Mouse (Mus musculus) gastrocnemius, adult 8-10 months (tissue): ENCODE measurements around the gene Slc34a2. TPM values are rescaled to one million over a fixed set of nuclear protein-coding genes. Genes with fewer than 3 reads are reported as not detected.
A peak's percentile ranks its signal among the peaks of the same experiment; 100 is the strongest.

Experiments
- DNase-seq, 2 experiments: peaks; one replicate each; pipeline ENCODE4 v3.0.0; 2022; ENCODE audit warnings: low spot score in 2 of 2
- total RNA-seq, 4 experiments: library from RNA; stranded (reverse); gene quantifications; 2 replicates each; pipeline ENCODE4 v1.2.4; 2022

Slc34a2 gene
- total RNA-seq, 4 experiments from 2014 or later: not detected

- DNase-seq: no peak
Measured at GRCm38 (mm10) chr5:53025276-53025973, 12.5 kb upstream of the Slc34a2 start.

GRCm38 (mm10) chr5:53031346-53031745, 6.5 kb upstream of the Slc34a2 start:
- DNase-seq: no peak

- no peak for DNase-seq
Measured at GRCm38 (mm10) chr5:53042034-53042748, 4.3 kb downstream of the Slc34a2 start.

DNA sequence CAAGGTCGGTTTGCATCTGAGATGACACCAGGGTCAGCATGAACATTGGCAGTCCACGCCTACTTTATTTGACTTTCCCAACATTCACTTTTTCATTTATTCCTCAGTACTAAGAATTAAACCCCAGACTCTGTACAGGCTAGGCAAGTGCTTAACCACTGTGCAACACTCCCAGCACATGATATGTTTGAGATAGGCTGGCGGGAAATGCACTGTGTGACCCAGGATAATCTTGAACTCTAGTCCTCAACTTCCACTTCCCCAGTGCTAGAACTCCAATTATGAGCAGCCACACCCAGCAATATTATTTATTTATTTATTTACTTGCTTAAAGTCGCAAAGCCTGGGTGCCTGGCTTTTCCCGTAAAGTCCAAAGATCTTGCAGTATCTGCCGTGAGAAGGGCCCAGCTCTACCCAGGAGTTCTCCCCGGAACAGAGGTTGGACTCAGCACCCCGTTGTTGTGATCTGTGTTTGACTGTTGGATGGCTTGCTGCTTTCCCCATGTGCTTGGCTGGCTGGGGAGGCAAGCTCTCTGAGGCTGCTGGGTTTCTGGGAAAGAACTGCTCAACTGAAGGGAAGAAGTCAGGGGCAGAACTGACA, 5.0 kb downstream of the Slc34a2 start:
- no peak for DNase-seq

DNA sequence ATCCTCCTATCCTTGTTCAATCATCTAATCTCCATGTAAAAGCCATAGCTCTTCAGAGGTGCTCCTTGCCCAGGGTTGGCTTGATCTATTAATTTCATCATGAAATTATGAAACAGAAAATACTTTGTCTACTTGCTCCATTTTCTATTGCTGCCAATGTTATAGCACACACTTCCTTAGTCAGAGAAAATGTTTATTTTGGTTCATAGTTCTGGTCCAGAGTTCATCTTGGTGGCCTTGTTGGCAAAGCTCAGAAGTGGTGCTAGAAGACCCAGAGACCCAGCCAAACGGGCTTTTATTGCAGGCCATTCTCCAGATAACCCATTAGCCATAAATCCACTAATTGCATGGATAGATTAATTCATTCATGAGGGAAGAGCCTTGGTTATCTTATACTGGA, 5.8 kb downstream of the Slc34a2 start:
- no peak for DNase-seq

- no peak for DNase-seq
Measured at GRCm38 (mm10) chr5:53047951-53048350, 10.1 kb downstream of the Slc34a2 start.

DNA sequence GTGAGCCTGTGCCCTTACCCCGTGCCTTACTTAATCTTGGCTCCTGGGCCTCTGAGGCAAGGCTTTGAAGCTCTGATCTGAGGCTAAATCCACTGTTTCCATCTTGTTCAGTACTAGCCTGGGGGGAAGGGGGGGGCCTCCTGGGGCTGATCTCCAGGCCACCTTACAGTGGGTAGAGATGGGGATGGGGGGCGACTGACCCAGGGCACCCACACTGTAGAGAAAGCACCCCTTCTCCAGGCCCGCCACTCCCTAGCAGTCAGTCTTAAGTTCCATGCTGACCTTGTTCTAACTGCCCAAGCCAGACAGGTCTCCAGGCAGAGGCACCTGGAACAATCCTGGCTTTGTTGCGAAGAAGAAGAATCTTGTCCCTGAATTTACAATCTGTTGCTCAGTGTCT, 10.7 kb downstream of the Slc34a2 start:
- DNase-seq: no peak

GRCm38 (mm10) chr5:53049046-53049445, 11.2 kb downstream of the Slc34a2 start:
- no peak for DNase-seq

DNA sequence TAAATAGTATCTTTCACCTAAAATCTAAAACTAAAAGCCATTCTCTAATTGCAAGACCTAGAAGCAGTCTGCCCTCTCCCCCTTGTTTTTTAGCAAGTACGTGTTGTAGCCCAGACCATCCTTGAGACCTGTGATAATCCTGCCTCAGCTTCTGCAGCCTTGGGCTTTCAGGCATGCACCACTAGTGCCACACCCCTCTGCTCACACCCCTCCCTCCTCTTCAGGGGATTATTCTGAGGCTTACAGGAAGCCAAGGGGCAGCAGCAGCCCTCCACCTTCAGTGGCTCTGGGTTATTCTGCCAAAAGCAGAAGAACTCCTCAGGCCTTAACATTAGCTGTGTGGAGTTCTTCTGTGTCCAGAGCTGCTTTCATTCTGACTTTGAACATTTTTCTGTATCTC, 13.1 kb downstream of the Slc34a2 start:
- DNase-seq: no peak

DNA sequence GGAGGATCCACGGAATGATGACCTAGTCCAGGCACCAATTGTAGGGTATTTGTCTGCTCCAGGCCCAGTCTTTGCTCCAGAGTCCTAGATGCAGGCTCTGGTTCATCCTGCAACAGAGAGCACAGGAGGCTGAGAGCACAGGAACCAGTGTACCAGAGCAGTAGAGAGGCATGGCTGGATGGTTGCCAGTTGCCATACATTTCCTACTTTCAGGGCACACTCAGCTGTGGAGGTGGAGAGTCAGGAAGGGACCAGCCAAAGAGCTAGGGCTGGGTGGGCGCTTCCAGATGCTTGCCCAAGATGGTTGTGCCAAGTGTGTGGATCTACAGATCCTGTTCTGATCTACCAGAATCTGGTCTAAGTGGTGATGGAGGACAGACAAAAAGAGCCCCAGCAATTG, 15.4 kb downstream of the Slc34a2 start:
- DNase-seq: no peak

DNA sequence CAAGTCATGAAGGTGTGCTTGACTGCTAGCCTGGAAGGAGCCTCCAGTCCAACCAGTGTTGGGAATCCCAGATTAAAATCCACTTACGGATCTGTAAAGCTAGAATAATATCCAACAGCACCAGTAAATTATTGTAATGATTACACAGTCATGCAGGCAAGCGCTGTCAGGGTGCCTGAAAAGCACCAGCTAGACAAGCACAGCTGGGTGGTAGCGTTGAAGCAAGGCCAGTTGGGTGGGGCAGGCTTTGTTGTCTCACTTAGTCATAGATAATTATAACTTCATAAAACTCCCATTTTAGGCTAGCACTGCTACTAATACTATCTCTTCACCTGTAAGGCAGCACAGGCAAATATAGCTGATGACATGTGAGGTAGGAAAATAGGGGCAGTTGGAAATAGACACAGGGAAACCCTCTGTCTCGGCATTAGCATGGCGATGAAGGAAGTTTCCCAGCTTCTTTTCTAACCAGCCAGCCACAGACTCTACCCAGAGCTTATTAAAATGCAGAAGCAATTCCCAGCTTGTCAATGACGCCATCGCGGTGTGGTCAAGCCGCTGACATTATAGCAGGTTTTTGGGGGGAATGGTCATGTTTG, 23.8 kb downstream of the Slc34a2 start:
- DNase-seq: no peak

DNA sequence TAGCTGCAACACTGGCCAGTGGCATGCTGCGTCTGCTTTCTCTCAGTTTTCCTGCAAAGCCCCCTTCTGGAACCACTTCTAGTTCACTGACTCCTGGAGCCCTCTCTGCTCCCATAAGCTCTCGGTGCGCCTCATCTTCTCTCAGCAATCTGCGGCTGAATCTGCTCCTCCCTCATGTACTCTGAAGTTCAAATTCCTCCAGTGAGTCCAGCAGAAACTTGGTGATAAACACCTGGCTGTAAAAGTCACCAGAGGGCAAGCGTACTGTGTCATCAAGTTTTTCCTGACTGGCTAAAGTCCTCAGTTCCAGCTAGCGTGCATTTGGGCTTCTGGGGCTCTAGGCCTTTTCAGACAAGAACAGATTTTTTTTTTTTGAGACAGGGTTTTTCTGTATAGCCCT, 36.7 kb downstream of the Slc34a2 start:
- no peak for DNase-seq

- DNase-seq: no peak
Measured at GRCm38 (mm10) chr5:53078453-53078852, 40.6 kb downstream of the Slc34a2 start.

GRCm38 (mm10) chr5:53087452-53087851, 49.6 kb downstream of the Slc34a2 start:
- DNase-seq: no peak

GRCm38 (mm10) chr5:53091331-53091730, 53.5 kb downstream of the Slc34a2 start:
- no peak for DNase-seq

GRCm38 (mm10) chr5:53101848-53102473, 64.1 kb downstream of the Slc34a2 start:
- no peak for DNase-seq

DNA sequence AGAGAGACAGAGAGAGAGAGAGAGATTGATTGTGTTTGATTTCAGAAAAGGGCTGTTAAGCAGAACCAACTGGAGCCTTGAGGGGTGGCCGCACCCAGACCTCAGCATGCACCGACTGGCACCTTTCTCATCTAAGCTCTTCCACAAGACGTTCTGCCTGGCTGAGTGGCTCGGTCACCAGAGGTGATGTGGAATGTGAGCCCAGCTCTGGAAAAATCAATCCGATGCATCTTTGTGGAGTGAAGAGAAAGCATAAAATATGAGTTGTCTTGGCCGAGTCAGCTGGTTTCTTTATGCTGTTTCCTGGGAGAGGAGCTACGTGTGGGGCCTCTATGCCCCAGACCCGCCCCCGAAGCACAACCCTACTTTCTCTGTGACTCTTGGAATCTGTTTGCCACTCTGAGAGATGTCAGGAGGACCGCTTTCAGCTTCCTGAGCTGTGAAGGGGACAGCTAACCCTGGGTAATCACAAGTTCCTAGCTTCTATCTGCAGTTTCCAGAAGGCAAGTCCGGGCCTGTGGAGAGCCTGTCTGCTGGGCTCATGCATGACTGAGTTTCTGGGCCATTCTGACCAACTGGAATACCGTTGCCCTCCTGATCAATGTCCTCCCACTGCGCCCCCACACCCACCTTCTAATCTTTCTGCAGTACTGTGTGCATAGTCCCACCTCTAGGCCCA, 66.4 kb downstream of the Slc34a2 start:
- DNase-seq: no peak

GRCm38 (mm10) chr5:53105716-53106115, 67.8 kb downstream of the Slc34a2 start:
- peak; percentile 19 to 30 for DNase-seq

GRCm38 (mm10) chr5:53106125-53106524, 68.2 kb downstream of the Slc34a2 start:
- no peak for DNase-seq

DNA sequence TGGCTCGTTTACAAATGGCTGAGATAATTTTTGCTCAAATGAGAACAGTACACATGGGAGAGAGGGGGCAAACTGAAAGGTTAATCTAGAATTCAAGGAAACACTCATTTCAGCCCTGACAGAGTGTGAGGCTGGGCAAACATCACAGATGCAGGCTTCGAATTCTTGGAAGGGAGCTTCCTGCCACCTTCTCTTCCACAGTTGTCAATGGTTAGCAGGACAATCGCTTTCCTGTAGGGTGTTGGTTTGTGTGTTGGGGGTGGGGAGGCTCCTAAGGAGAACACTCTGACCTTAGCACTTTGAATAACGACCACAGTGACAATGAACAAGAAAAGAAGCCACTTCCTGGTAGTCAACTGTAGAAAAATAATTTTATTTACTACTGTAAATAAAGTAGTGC, 68.8 kb downstream of the Slc34a2 start:
- no peak for DNase-seq

DNA sequence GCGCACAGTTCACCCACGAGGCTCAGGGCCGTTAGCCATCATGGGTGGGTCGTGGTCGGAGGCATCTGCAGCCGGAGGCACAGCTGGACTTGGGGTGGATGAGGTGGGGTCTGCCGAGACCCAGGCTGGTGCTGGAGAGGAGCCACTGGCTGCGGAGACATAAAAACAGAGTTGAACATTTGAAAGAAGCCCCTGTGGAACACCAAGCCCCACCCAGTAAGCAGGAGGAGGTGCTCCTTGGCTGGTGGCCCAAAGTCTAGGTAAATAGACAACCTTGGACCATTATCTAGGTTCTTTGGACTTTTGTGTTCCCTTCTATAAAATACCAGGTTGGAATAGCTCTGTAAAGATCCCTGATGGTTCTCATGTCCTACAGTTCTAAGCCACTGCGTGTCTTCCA, 70.1 kb downstream of the Slc34a2 start:
- DNase-seq: no peak
